Mouse (Mus musculus) heart, embryonic 11.5 days (tissue): ENCODE measurements around the gene Trp53rkb. TPM values are rescaled to one million over a fixed set of nuclear protein-coding genes. Genes with fewer than 3 reads are reported as not detected.

Source experiments
- ATAC-seq: fragments of 200-750 bp; cut with Nextera tagmentation; replicated peaks from 2 replicates; pipeline ENCODE4 v1.8.0; 2017; ENCODE audit warnings: moderate library complexity; ENCODE audit not compliant: insufficient number of reproducible peaks, low FRiP score, low TSS enrichment
- H3K27ac ChIP-seq: fragments of 300-500 bp; sonication (generic); 2 replicates; pipeline ENCODE4 v1.5.1; 2014; ENCODE audit warnings: mild to moderate bottlenecking, low read depth, low read length
- H3K27me3 ChIP-seq: fragments of 300-500 bp; sonication (generic); 2 replicates; pipeline ENCODE4 v1.6.1; 2014; ENCODE audit warnings: mild to moderate bottlenecking, low read length, mixed read lengths; ENCODE audit not compliant: control insufficient read depth, insufficient read depth
- H3K36me3 ChIP-seq: fragments of 300-500 bp; sonication (generic); 2 replicates; pipeline ENCODE4 v1.6.1; 2014; ENCODE audit warnings: mild to moderate bottlenecking, low read length, moderate library complexity, mixed read lengths; ENCODE audit not compliant: control insufficient read depth, insufficient read depth
- H3K4me1 ChIP-seq: fragments of 300-500 bp; sonication (generic); 2 replicates; pipeline ENCODE4 v1.6.1; 2014; ENCODE audit warnings: low read length; ENCODE audit not compliant: control insufficient read depth, insufficient read depth
- H3K4me2 ChIP-seq: fragments of 300-500 bp; sonication (generic); 2 replicates; pipeline ENCODE4 v1.6.1; 2014; ENCODE audit warnings: mild to moderate bottlenecking, moderate library complexity
- H3K4me3 ChIP-seq: fragments of 300-500 bp; sonication (generic); 2 replicates; pipeline ENCODE4 v1.5.1; 2014; ENCODE audit warnings: low read depth, low read length
- H3K9ac ChIP-seq: fragments of 300-500 bp; sonication (generic); 2 replicates; pipeline ENCODE4 v1.6.1; 2014; ENCODE audit warnings: mild to moderate bottlenecking, low read depth, low read length, moderate library complexity
- H3K9me3 ChIP-seq: fragments of 300-500 bp; sonication (generic); replicated peaks from 2 replicates; pipeline ENCODE4 v1.6.1; 2016; ENCODE audit warnings: low read length; ENCODE audit not compliant: control insufficient read depth
- WGBS: fragments of 180-500 bp; shearing (Covaris S2); extraction: QIAGEN DNeasy Blood & Tissue Kit; methylation state at CpG from one replicate; pipeline ENCODE4 v1.1.7; 2014; ENCODE audit not compliant: insufficient replicate concordance; 5-methylcytosine and 5-hydroxymethylcytosine counted together
- polyA plus RNA-seq: library from polyadenylated mRNA; unstranded; fragments of >200 nt; fragmentation: Nextera tagmentation; extraction: Ambion mirVana; gene quantifications from 2 replicates; pipeline ENCODE4 v1.2.1, GENCODE M21; 2014

Trp53rkb gene
- polyA plus RNA-seq, 1 experiment from 2014 or later = 6.6 TPM

DNA sequence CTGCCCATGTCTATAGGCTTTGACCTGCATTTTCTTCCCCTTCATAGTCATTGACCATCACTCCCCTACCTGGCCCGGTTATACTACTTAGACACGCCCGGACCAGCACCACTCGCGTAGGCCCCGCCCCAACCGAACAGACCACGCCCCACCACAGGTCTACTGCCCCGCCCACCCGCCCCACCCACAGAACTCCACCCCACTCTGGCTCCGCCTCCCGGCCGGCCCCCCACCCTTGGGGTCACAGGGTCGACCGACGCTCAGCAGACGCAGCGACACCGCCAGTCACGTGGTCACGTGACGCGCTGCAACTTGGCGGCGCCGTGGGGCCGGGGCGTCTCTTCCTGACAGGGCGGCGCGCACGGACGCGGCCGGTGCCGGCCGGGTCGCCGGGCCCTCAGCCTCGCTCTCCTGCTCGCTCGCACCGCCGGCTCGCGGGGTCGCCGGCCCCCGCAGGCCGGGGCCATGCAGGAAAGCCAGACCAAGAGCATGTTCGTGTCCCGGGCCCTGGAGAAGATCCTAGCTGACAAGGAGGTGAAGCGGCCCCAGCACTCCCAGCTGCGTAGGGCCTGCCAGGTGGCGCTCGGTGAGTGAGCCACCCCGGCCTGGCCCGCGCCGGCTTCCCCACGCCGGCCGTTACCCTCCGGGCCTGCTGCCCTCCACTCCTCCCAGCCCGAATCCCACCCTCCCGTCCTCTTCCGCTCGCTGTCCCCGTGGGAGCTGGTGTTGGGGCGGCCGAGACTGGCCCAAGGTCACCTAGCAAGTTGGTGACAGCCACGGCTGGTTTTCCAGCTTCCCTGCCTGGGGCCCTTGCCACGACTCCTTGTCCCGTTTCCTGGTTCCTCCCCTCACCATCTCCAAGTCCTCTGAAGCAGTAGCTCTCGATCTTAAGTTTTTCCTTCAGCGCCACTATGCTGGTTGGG lies 13.2 kb downstream of the Trp53rkb start, which contains the start of gene Arfgef2:
Gene Arfgef2 (plus strand): TSS at position 339 of the 923 bp plus-strand sequence.
- Histone ChIP-seq H3K4me1 (peaks cover 11% of the 10 kb centered on the region), H3K4me3 (peak within 1 kb of the TSS; percentile 76), H3K36me3 (no peaks in the 10 kb centered on the region), H3K9ac (peak within 1 kb of the TSS; percentile 79), H3K27me3 (no peaks in the 10 kb centered on the region), H3K4me2 (peak within 1 kb of the TSS; percentile 80), H3K27ac (peak within 1 kb of the TSS; percentile 81), H3K9me3 (no peaks in the 10 kb centered on the region)
- ATAC-seq = peak; percentile 88
- WGBS = under 1% methylated on average over 74 of the region's 76 CpGs

DNA sequence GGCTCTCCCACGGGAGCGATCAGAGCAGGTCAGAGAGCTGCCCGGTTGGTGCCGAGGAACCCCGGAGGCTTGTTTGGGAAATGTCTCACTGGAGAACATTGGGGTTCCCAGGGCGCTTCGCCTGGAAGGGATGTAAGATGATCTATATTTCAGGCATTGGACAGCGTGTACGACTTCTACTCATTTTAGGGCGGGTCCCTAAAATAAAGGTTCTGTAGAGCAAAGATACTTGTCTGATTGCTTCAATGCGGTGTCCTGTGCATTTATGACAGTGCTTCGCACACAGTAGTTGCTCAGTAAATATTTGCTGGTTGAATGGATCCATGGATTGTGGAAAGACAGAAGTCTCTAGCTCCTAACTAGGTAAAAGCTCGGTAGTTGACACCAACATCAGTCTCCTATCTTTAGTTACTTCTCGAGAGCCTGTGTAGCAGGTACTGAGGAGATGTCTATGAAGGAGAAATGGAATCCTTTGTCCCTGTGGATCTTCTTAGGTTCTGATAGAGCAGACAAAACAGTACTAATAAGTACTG lies 13.9 kb downstream of the Trp53rkb start:
- ATAC-seq = no peak
- whole genome bisulfite sequencing = 15% methylated on average over 14 of the region's 14 CpGs
- Histone ChIP-seq H3K4me3 (peak overlapping the region; percentile 76), H3K4me2 (peak overlapping the region; percentile 80), H3K27ac (peak overlapping the region; percentile 81), H3K4me1 (peaks cover 11% of the 10 kb centered on the region), H3K36me3 (no peaks in the 10 kb centered on the region), H3K27me3 (no peaks in the 10 kb centered on the region), H3K9me3 (no peaks in the 10 kb centered on the region), H3K9ac (peak overlapping the region; percentile 79)

GRCm38 (mm10) chr2:166806813-166807212 lies 14.5 kb downstream of the Trp53rkb start:
- Histone ChIP-seq H3K4me2 (peak overlapping the region; percentile 80), H3K27ac (no peak overlapping the region), H3K4me3 (peak overlapping the region; percentile 76), H3K9ac (no peak overlapping the region), H3K4me1 (peaks cover 11% of the 10 kb centered on the region), H3K36me3 (no peaks in the 10 kb centered on the region), H3K9me3 (no peaks in the 10 kb centered on the region), H3K27me3 (no peaks in the 10 kb centered on the region)
- WGBS = 71% methylated on average over 6 of the region's 6 CpGs
- no peak for ATAC-seq

GRCm38 (mm10) chr2:166809499-166809898 lies 17.2 kb downstream of the Trp53rkb start:
- ATAC-seq = no peak
- no peak overlapping the region for H3K27ac ChIP-seq
- 88% methylated on average over 5 of the region's 5 CpGs for WGBS
- H3K36me3 ChIP-seq = no peaks in the 10 kb centered on the region
- H3K4me1 ChIP-seq = peaks cover 11% of the 10 kb centered on the region
- no peak overlapping the region for H3K4me2 ChIP-seq
- H3K9ac ChIP-seq = no peak overlapping the region
- H3K4me3 ChIP-seq = no peak overlapping the region
- no peaks in the 10 kb centered on the region for H3K27me3 ChIP-seq
- no peaks in the 10 kb centered on the region for H3K9me3 ChIP-seq

GRCm38 (mm10) chr2:166810821-166811220 lies 18.5 kb downstream of the Trp53rkb start:
- Histone ChIP-seq H3K27ac (no peak overlapping the region), H3K4me1 (peaks cover 11% of the 10 kb centered on the region), H3K4me2 (no peak overlapping the region), H3K27me3 (no peaks in the 10 kb centered on the region), H3K36me3 (no peaks in the 10 kb centered on the region), H3K4me3 (no peak overlapping the region), H3K9ac (no peak overlapping the region), H3K9me3 (no peaks in the 10 kb centered on the region)
- 87% methylated on average over 10 of the region's 10 CpGs for WGBS
- ATAC-seq = no peak

DNA sequence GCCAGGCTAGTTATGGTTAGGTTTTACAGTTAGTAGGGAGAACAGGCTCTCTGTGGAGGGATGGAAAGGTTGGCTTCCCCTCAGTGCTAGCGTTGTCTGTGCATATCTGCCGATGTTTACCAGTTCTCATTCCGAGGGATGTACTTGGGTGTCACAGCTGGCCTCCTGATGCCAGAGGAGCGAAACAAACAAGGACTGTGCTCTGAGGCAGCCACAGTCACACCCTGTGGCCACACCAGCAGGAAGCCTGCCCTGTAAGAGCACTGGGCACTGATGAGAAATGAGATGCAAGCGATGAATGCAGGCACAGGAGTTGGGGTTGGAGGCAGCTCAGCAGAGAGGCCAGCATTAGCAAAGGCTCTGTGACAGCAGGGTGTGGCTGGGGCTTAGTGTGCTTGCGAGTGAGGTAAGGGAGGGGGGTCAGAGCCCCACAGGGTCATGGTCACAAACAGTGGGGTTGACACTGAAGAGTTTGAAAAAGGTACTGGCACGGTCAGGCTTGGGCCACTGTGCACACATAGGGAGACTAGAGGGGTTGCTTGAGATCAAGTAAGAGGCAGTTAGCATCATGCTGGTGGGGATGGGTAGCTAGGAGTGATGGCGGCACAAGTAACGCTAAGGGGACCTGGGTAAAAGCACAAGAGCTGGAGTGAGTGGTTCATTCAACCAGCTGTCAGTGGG lies 26.3 kb downstream of the Trp53rkb start:
- Histone ChIP-seq H3K27ac (no peak overlapping the region), H3K9me3 (no peaks in the 10 kb centered on the region), H3K4me1 (peaks cover 36% of the 10 kb centered on the region), H3K4me3 (no peak overlapping the region), H3K9ac (no peak overlapping the region), H3K27me3 (no peaks in the 10 kb centered on the region), H3K36me3 (no peaks in the 10 kb centered on the region), H3K4me2 (no peak overlapping the region)
- no peak for ATAC-seq
- 80% methylated on average over 9 of the region's 9 CpGs for WGBS

GRCm38 (mm10) chr2:166819849-166820248 lies 27.5 kb downstream of the Trp53rkb start:
- 80% methylated on average over 8 of the region's 8 CpGs for WGBS
- Histone ChIP-seq H3K9ac (no peak overlapping the region), H3K9me3 (no peaks in the 10 kb centered on the region), H3K4me3 (no peak overlapping the region), H3K27me3 (no peaks in the 10 kb centered on the region), H3K4me1 (peaks cover 36% of the 10 kb centered on the region), H3K27ac (no peak overlapping the region), H3K4me2 (no peak overlapping the region), H3K36me3 (no peaks in the 10 kb centered on the region)
- no peak for ATAC-seq

DNA sequence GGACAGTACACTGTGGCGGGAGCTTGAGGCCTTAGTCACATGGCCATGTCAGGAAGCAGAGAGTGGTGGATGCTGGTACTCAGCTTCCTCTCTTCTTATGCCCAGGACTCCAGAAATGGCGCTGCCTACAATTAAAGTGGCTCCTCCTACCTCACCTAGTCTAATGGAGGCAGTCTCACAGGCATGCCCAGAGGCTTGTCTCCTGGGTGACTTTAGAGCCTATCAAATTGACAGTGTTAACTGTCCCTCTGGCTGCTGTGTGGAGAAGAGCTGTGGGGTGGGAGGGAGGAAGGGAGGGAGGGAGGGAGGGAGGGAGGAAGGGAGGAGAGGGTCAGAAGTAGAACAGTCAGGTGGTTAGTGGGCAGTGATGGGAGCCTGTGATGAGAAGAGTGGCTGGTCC lies 28.5 kb downstream of the Trp53rkb start:
- Histone ChIP-seq H3K4me3 (no peak overlapping the region), H3K36me3 (no peaks in the 10 kb centered on the region), H3K9me3 (no peaks in the 10 kb centered on the region), H3K4me1 (peaks cover 36% of the 10 kb centered on the region), H3K4me2 (no peak overlapping the region), H3K9ac (no peak overlapping the region), H3K27ac (no peak overlapping the region), H3K27me3 (no peaks in the 10 kb centered on the region)
- no peak for ATAC-seq
- WGBS = 41% methylated on average over 2 of the region's 2 CpGs
